Mouse (Mus musculus) T-helper 17 cell (primary cell): Measurements from ENCODE around the gene Ly6g5b.
"Not testable (repeated sequence)": the region's sequence is repeated elsewhere in the genome, so short reads cannot be mapped to it uniquely, and the experiment has no call there.

ENCODE experiments used
- in situ Hi-C, 2 experiments: fragments of 300-600 bp; cut with MboI, MseI; formaldehyde crosslinking; loops; 1 replicate in 1 of 2; 2 replicates in 1 of 2; pipeline ENCODE4 v1.15.1; 2025; ENCODE audit warnings: high pct_unique_total_duplicates in 2 of 2

Ly6g5b gene

GRCm38 (mm10) chr17:35140490-35140996, 25.3 kb upstream of the Ly6g5b start:
- in situ Hi-C loops, result no loop called here

GRCm38 (mm10) chr17:35139269-35139668, 24.0 kb upstream of the Ly6g5b start:
- in situ Hi-C loops, result no loop called here

GRCm38 (mm10) chr17:35135591-35136320, 20.5 kb upstream of the Ly6g5b start:
- in situ Hi-C loops, result no loop called here

GRCm38 (mm10) chr17:35134801-35135590, 19.8 kb upstream of the Ly6g5b start, which contains the start of gene Bag6:
Gene Bag6, plus strand, starts transcription at chr17:35135178.
- in situ Hi-C loops, result no loop called here

GRCm38 (mm10) chr17:35133517-35133916, 18.3 kb upstream of the Ly6g5b start:
- in situ Hi-C loops, result no loop called here

- in situ Hi-C loops, result no loop called here
Measured at GRCm38 (mm10) chr17:35132174-35132560, 16.9 kb upstream of the Ly6g5b start.

- in situ Hi-C loops, result no loop called here
Measured at GRCm38 (mm10) chr17:35131500-35132173, 16.4 kb upstream of the Ly6g5b start, which contains the start of gene Apom. Gene Apom, minus strand, starts transcription at chr17:35132050.

GRCm38 (mm10) chr17:35131038-35131437, 15.8 kb upstream of the Ly6g5b start:
- in situ Hi-C loops, result no loop called here

GRCm38 (mm10) chr17:35128996-35129395, 13.8 kb upstream of the Ly6g5b start:
- in situ Hi-C loops, result no loop called here

GRCm38 (mm10) chr17:35127017-35127416, 11.8 kb upstream of the Ly6g5b start:
- in situ Hi-C loops, result no loop called here

GRCm38 (mm10) chr17:35126206-35126611, 11.0 kb upstream of the Ly6g5b start, which contains the start of gene D17H6S53E:
Gene D17H6S53E, plus strand, starts transcription at chr17:35126373.
- in situ Hi-C loops, result no loop called here

GRCm38 (mm10) chr17:35125578-35125977, 10.3 kb upstream of the Ly6g5b start:
- in situ Hi-C loops, result no loop called here

- in situ Hi-C loops, result no loop called here
Measured at GRCm38 (mm10) chr17:35125081-35125480, 9.9 kb upstream of the Ly6g5b start.

GRCm38 (mm10) chr17:35124261-35124896, 9.2 kb upstream of the Ly6g5b start:
- in situ Hi-C loops, result not testable (repeated sequence)

GRCm38 (mm10) chr17:35123287-35123686, 8.1 kb upstream of the Ly6g5b start:
- in situ Hi-C loops, result not testable (repeated sequence)

- in situ Hi-C loops, result no loop called here
Measured at GRCm38 (mm10) chr17:35121871-35122303, 6.7 kb upstream of the Ly6g5b start, which contains the start of gene Csnk2b. Gene Csnk2b, minus strand, starts transcription at chr17:35122053.

GRCm38 (mm10) chr17:35121143-35121799, 6.0 kb upstream of the Ly6g5b start, which contains the start of gene Gpank1:
Gene Gpank1, plus strand, starts transcription at chr17:35121455.
- in situ Hi-C loops, result no loop called here

- in situ Hi-C loops, result no loop called here
Measured at GRCm38 (mm10) chr17:35120745-35121142, 5.5 kb upstream of the Ly6g5b start.

- in situ Hi-C loops, result no loop called here
Measured at GRCm38 (mm10) chr17:35111774-35112173, 3.5 kb downstream of the Ly6g5b start.

- in situ Hi-C loops, result no loop called here
Measured at GRCm38 (mm10) chr17:35108097-35108496, 7.1 kb downstream of the Ly6g5b start, which contains the start of gene Ly6g5c. Gene Ly6g5c, plus strand, starts transcription at chr17:35108279.
